Mouse (Mus musculus): ENCODE measurements around the gene A030005K14Rik. TPM values are rescaled to one million over a fixed set of nuclear protein-coding genes. Genes with fewer than 3 reads are reported as not detected.

A030005K14Rik gene
- not detected in 2 replicates for polyA plus RNA-seq (2014; fragmentation: Nextera tagmentation; extraction: Ambion mirVana)

- no peak for DNase-seq (ENCODE audit: low spot score)
- ATAC-seq (ENCODE audit: insufficient read depth, low FRiP score, low TSS enrichment), result no peak
- Histone ChIP-seq H3K4me3 (ENCODE audit: low read depth, low read length) (no peak within 1 kb of the TSS), H3K27ac (ENCODE audit: low read depth, low read length) (no peak within 1 kb of the TSS), H3K4me1 (ENCODE audit: control insufficient read depth, insufficient read depth, low read length) (no peaks in the 10 kb centered on the region), H3K36me3 (ENCODE audit: control insufficient read depth, insufficient read depth, low read length) (no peaks in the 10 kb centered on the region), H3K4me2 (ENCODE audit: low read depth) (no peak within 1 kb of the TSS), H3K9me3 (ENCODE audit: control insufficient read depth, low read length) (no peaks in the 10 kb centered on the region), H3K9ac (ENCODE audit: low read length) (no peak within 1 kb of the TSS), H3K27me3 (ENCODE audit: control insufficient read depth, insufficient read depth, low read length) (no peaks in the 10 kb centered on the region)
- 90% methylated on average over 9 of the region's 9 CpGs for WGBS
These were observed at the start of gene A030005K14Rik for GRCm38 (mm10) chr1:83059278-83059677. Gene A030005K14Rik (minus strand): TSS chr1:83059378.

DNA sequence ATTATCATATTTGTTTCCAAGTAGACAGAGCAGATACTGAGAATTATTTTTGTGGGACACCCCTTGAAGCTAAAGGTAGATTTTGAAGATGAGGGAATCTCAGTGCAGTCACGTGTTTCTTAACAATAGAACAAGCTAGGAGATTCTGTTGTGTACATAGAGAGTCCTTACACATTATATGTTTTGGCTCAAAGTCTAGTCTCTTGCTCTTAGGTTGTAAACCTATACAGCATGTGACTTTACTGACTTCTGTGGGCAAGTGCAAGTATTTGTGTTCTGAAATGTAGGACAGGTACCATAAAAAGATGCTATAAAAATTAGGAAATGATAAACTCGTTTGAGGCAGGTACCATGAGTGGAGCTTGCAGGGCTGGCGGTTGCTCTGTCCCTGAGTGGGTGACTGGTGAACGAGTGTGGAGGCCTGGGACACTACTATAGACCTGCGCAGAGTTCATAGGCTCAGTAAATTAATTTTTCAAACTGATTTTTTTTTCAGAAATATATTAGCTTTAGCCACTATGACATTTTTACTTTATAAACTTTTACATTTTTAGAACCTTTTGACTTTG, 48.3 kb upstream of the A030005K14Rik start:
- WGBS, result 83% methylated on average over 5 of the region's 5 CpGs
- Histone ChIP-seq H3K9me3 (ENCODE audit: control insufficient read depth, low read length) (no peaks in the 10 kb centered on the region), H3K27ac (ENCODE audit: low read depth, low read length) (no peak overlapping the region), H3K9ac (ENCODE audit: low read length) (no peak overlapping the region), H3K4me1 (ENCODE audit: control insufficient read depth, insufficient read depth, low read length) (no peaks in the 10 kb centered on the region), H3K36me3 (ENCODE audit: control insufficient read depth, insufficient read depth, low read length) (no peaks in the 10 kb centered on the region), H3K27me3 (ENCODE audit: control insufficient read depth, insufficient read depth, low read length) (no peaks in the 10 kb centered on the region), H3K4me2 (ENCODE audit: low read depth) (no peak overlapping the region), H3K4me3 (ENCODE audit: low read depth, low read length) (no peak overlapping the region)
- ATAC-seq (ENCODE audit: insufficient read depth, low FRiP score, low TSS enrichment) (no peak), DNase-seq (ENCODE audit: low spot score) (no peak)

DNA sequence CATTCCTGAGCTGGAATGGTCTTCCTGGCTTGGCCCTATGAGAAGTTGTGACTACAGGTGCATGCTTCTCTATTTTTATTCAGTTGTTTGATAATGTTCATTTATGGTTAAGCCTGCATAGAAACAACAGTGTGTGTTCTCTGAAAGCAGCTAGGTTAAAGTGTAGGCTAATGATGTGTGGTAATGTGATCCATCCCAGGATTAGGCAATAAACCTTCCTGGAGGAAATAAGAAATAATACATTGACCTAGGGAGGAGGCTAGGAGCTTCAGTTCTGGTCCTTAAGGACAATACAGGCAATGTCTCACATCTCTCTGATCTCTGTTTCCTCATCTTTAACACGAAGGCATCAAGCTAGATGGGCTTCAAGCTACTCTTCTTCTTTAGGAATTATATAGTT, 46.3 kb upstream of the A030005K14Rik start:
- 62% methylated on average over 1 of the region's 1 CpGs for WGBS
- no peaks in the 10 kb centered on the region for H3K36me3 ChIP-seq (ENCODE audit: control insufficient read depth, insufficient read depth, low read length)
- H3K4me2 ChIP-seq (ENCODE audit: low read depth), result no peak overlapping the region
- no peak overlapping the region for H3K4me3 ChIP-seq (ENCODE audit: low read depth, low read length)
- ATAC-seq (ENCODE audit: insufficient read depth, low FRiP score, low TSS enrichment) (no peak), DNase-seq (ENCODE audit: low spot score) (no peak)
- H3K27me3 ChIP-seq (ENCODE audit: control insufficient read depth, insufficient read depth, low read length), result no peaks in the 10 kb centered on the region
- no peak overlapping the region for H3K9ac ChIP-seq (ENCODE audit: low read length)
- no peaks in the 10 kb centered on the region for H3K9me3 ChIP-seq (ENCODE audit: control insufficient read depth, low read length)
- no peak overlapping the region for H3K27ac ChIP-seq (ENCODE audit: low read depth, low read length)
- H3K4me1 ChIP-seq (ENCODE audit: control insufficient read depth, insufficient read depth, low read length), result no peaks in the 10 kb centered on the region

DNA sequence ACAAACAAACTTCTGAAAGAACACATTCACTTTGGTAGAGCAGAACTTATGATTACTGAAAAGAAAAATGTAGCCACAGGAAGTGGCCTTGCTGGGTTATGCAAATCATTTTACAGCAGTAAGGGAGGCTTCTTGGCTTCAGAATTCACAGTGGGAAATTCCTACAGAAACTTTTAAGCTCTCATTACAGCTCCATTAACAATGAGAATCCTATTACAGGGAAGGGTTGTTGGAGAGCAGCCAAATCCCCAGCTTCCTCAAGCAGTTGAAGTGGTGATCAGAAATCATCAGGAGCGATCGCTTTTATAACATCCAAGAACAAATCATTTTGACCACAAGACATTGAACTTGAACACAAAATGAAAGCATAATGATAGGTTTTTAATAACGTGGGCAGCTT, 42.7 kb upstream of the A030005K14Rik start:
- H3K9ac ChIP-seq (ENCODE audit: low read length), result no peak overlapping the region
- ATAC-seq (ENCODE audit: insufficient read depth, low FRiP score, low TSS enrichment) (no peak), DNase-seq (ENCODE audit: low spot score) (no peak)
- no peaks in the 10 kb centered on the region for H3K9me3 ChIP-seq (ENCODE audit: control insufficient read depth, low read length)
- no peak overlapping the region for H3K4me3 ChIP-seq (ENCODE audit: low read depth, low read length)
- no peak overlapping the region for H3K4me2 ChIP-seq (ENCODE audit: low read depth)
- H3K27me3 ChIP-seq (ENCODE audit: control insufficient read depth, insufficient read depth, low read length), result no peaks in the 10 kb centered on the region
- H3K36me3 ChIP-seq (ENCODE audit: control insufficient read depth, insufficient read depth, low read length), result no peaks in the 10 kb centered on the region
- H3K4me1 ChIP-seq (ENCODE audit: control insufficient read depth, insufficient read depth, low read length), result no peaks in the 10 kb centered on the region
- no peak overlapping the region for H3K27ac ChIP-seq (ENCODE audit: low read depth, low read length)
- 52% methylated on average over 3 of the region's 3 CpGs for WGBS

- H3K27me3 ChIP-seq (ENCODE audit: control insufficient read depth, insufficient read depth, low read length), result no peaks in the 10 kb centered on the region
- no peaks in the 10 kb centered on the region for H3K9me3 ChIP-seq (ENCODE audit: control insufficient read depth, low read length)
- H3K4me2 ChIP-seq (ENCODE audit: low read depth), result no peak overlapping the region
- WGBS, result 81% methylated on average over 7 of the region's 7 CpGs
- no peak overlapping the region for H3K9ac ChIP-seq (ENCODE audit: low read length)
- DNase-seq (ENCODE audit: low spot score) (no peak), ATAC-seq (ENCODE audit: insufficient read depth, low FRiP score, low TSS enrichment) (no peak)
- H3K27ac ChIP-seq (ENCODE audit: low read depth, low read length), result no peak overlapping the region
- H3K4me3 ChIP-seq (ENCODE audit: low read depth, low read length), result no peak overlapping the region
- H3K4me1 ChIP-seq (ENCODE audit: control insufficient read depth, insufficient read depth, low read length), result no peaks in the 10 kb centered on the region
- no peaks in the 10 kb centered on the region for H3K36me3 ChIP-seq (ENCODE audit: control insufficient read depth, insufficient read depth, low read length)
These were observed 40.5 kb upstream of the A030005K14Rik start for GRCm38 (mm10) chr1:83099580-83100137.

DNA sequence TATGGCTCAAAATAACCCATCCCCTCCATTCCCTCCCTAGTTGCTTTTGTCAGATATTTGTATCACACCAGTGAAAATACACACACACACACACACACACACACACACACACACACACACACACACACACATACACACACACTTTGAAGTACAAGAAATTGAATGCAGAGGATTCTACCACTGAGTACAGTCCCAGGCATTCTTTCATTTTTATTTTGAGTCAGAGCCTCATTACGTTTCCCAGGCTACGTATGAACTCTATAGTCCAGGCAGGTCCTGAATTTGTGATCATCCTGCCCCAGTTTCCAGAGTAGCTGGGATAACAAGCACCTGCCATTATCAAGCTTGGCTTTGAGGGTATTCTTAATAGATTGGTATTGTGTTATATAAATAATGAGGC, 40.0 kb upstream of the A030005K14Rik start:
- no peak for DNase-seq (ENCODE audit: low spot score)
- H3K4me3 ChIP-seq (ENCODE audit: low read depth, low read length), result no peak overlapping the region
- no peak overlapping the region for H3K27ac ChIP-seq (ENCODE audit: low read depth, low read length)
- H3K9me3 ChIP-seq (ENCODE audit: control insufficient read depth, low read length), result no peaks in the 10 kb centered on the region
- H3K36me3 ChIP-seq (ENCODE audit: control insufficient read depth, insufficient read depth, low read length), result no peaks in the 10 kb centered on the region
- 87% methylated on average over 2 of the region's 2 CpGs for WGBS
- H3K4me1 ChIP-seq (ENCODE audit: control insufficient read depth, insufficient read depth, low read length), result no peaks in the 10 kb centered on the region
- ATAC-seq (ENCODE audit: insufficient read depth, low FRiP score, low TSS enrichment), result no peak
- no peak overlapping the region for H3K4me2 ChIP-seq (ENCODE audit: low read depth)
- no peaks in the 10 kb centered on the region for H3K27me3 ChIP-seq (ENCODE audit: control insufficient read depth, insufficient read depth, low read length)
- H3K9ac ChIP-seq (ENCODE audit: low read length), result no peak overlapping the region

GRCm38 (mm10) chr1:83096935-83097334, 37.8 kb upstream of the A030005K14Rik start:
- H3K9ac ChIP-seq (ENCODE audit: low read length), result no peak overlapping the region
- H3K9me3 ChIP-seq (ENCODE audit: control insufficient read depth, low read length), result no peaks in the 10 kb centered on the region
- WGBS, result 81% methylated on average over 4 of the region's 4 CpGs
- no peak overlapping the region for H3K27ac ChIP-seq (ENCODE audit: low read depth, low read length)
- H3K36me3 ChIP-seq (ENCODE audit: control insufficient read depth, insufficient read depth, low read length), result no peaks in the 10 kb centered on the region
- no peak for ATAC-seq (ENCODE audit: insufficient read depth, low FRiP score, low TSS enrichment)
- H3K4me1 ChIP-seq (ENCODE audit: control insufficient read depth, insufficient read depth, low read length), result no peaks in the 10 kb centered on the region
- no peak overlapping the region for H3K4me3 ChIP-seq (ENCODE audit: low read depth, low read length)
- no peak for DNase-seq (ENCODE audit: low spot score)
- no peak overlapping the region for H3K4me2 ChIP-seq (ENCODE audit: low read depth)
- no peaks in the 10 kb centered on the region for H3K27me3 ChIP-seq (ENCODE audit: control insufficient read depth, insufficient read depth, low read length)

- H3K9ac ChIP-seq (ENCODE audit: low read length), result no peak overlapping the region
- WGBS, result 79% methylated on average over 3 of the region's 3 CpGs
These were observed 32.1 kb upstream of the A030005K14Rik start for GRCm38 (mm10) chr1:83091268-83091667.

DNA sequence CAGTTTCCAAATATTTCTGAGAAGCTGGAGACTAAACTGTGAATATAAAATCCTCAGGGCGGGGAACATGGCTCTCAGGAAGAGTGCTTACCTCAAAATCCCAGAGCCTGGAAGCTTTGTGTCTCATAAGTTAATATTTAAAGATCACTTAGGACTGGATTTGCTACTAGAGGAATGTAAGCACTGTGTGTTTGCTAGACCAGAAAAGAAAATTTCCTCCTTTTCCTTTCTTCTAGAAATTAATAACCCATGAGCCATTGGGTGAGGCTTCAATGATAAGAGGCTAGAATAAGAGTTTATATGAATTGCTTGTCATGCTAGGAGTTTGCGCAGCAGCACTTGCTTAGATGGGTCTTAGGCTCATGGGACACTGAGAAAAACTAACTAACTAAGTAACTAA, 25.6 kb upstream of the A030005K14Rik start:
- no peak overlapping the region for H3K4me2 ChIP-seq (ENCODE audit: low read depth)
- H3K9ac ChIP-seq (ENCODE audit: low read length), result no peak overlapping the region
- no peaks in the 10 kb centered on the region for H3K9me3 ChIP-seq (ENCODE audit: control insufficient read depth, low read length)
- 91% methylated on average over 2 of the region's 2 CpGs for WGBS
- H3K36me3 ChIP-seq (ENCODE audit: control insufficient read depth, insufficient read depth, low read length), result no peaks in the 10 kb centered on the region
- ATAC-seq (ENCODE audit: insufficient read depth, low FRiP score, low TSS enrichment), result no peak
- H3K27ac ChIP-seq (ENCODE audit: low read depth, low read length), result no peak overlapping the region
- H3K4me3 ChIP-seq (ENCODE audit: low read depth, low read length), result no peak overlapping the region
- no peak for DNase-seq (ENCODE audit: low spot score)
- no peaks in the 10 kb centered on the region for H3K4me1 ChIP-seq (ENCODE audit: control insufficient read depth, insufficient read depth, low read length)
- H3K27me3 ChIP-seq (ENCODE audit: control insufficient read depth, insufficient read depth, low read length), result no peaks in the 10 kb centered on the region

More at GRCm38 (mm10) chr1:83091268-83091667, 32.1 kb upstream of the A030005K14Rik start:
- H3K4me1 ChIP-seq (ENCODE audit: control insufficient read depth, insufficient read depth, low read length), result no peaks in the 10 kb centered on the region
- H3K4me2 ChIP-seq (ENCODE audit: low read depth), result no peak overlapping the region
- H3K9me3 ChIP-seq (ENCODE audit: control insufficient read depth, low read length), result no peaks in the 10 kb centered on the region
- DNase-seq (ENCODE audit: low spot score), result no peak
- H3K4me3 ChIP-seq (ENCODE audit: low read depth, low read length), result no peak overlapping the region
- no peak for ATAC-seq (ENCODE audit: insufficient read depth, low FRiP score, low TSS enrichment)
- no peaks in the 10 kb centered on the region for H3K27me3 ChIP-seq (ENCODE audit: control insufficient read depth, insufficient read depth, low read length)
- no peaks in the 10 kb centered on the region for H3K36me3 ChIP-seq (ENCODE audit: control insufficient read depth, insufficient read depth, low read length)
- no peak overlapping the region for H3K27ac ChIP-seq (ENCODE audit: low read depth, low read length)
